Mouse (Mus musculus): ENCODE data around the gene Cdc6. TPM values are rescaled to one million over a fixed set of nuclear protein-coding genes. Genes with fewer than 3 reads are reported as not detected.

Cdc6 gene
- polyA plus RNA-seq, 1 experiment, result 55.8 TPM

DNA sequence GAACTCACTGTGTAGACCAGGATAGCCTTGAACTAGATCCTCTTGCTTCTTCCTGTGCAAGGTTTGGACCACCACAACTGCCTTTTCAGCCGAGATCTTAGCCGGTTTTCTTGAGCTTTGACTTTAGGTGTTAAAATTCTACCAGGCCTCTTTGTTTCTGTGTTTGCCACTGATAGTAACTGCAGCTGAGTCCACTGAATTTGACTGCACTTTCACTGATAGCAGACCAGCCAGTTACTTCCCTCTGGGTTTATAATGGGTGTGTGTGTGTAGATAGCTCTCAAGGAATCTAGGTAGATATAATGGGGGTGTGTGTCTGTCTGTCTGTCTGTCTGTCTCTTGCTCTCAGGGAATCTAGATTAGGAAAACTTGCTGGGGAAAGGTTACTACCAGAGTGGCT, 3.0 kb upstream of the Cdc6 start:
- H3K4me3 ChIP-seq (ENCODE audit: low read depth, low read length), result no peak overlapping the region
- TF ChIP-seq POLR2A (IDR thresholded peaks at IDR 0.05; ENCODE audit: insufficient read depth, low read length) (no peak), CTCF (IDR thresholded peaks at IDR 0.05; ENCODE audit: low read depth, low read length) (no peak), EP300 (IDR thresholded peaks at IDR 0.05; ENCODE audit: insufficient read depth, low read depth, low read length) (no peak)
- H3K4me1 ChIP-seq (ENCODE audit: control insufficient read depth, insufficient read depth, low read length), result peaks cover 7% of the 10 kb centered on the region
- H3K9me3 ChIP-seq (replicated peaks; ENCODE audit: control insufficient read depth, insufficient read depth, low read length, poor library complexity, severe bottlenecking), result no peaks in the 10 kb centered on the region
- H3K27me3 ChIP-seq (ENCODE audit: control insufficient read depth, insufficient read depth, low read length, poor library complexity, severe bottlenecking), result no peaks in the 10 kb centered on the region
- H3K27ac ChIP-seq (ENCODE audit: insufficient read depth, low read length), result peak overlapping the region; percentile 37
- peaks cover 14% of the 10 kb centered on the region for H3K36me3 ChIP-seq (ENCODE audit: control insufficient read depth, insufficient read depth, low read length, poor library complexity, severe bottlenecking)
- H3K9ac ChIP-seq (ENCODE audit: low read depth, poor library complexity, severe bottlenecking), result peak overlapping the region; percentile 30; the same call in 1 of the 2 replicates

DNA sequence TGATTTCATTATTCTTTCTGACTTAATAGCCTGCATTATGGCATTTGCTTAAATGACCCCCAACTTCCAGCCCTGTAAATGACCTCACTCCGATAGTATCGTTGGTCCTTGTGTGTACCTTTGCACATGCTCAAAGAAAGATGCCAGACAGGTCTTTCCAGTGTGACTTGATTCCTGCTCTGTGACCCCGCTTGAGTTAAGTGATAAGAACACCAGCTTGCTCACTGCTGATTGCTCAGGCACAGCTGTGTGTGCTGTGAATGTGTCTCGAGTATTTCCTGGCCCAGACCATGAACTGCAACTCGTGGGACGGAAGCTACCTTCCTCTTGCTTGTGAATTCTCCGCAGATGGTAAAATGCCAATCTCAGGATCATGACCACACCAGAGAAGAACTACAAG, 2.6 kb upstream of the Cdc6 start:
- Histone ChIP-seq H3K36me3 (ENCODE audit: control insufficient read depth, insufficient read depth, low read length, poor library complexity, severe bottlenecking) (peaks cover 14% of the 10 kb centered on the region), H3K27ac (ENCODE audit: insufficient read depth, low read length) (peak overlapping the region; percentile 14; the same call in 1 of the 2 replicates), H3K9me3 (replicated peaks; ENCODE audit: control insufficient read depth, insufficient read depth, low read length, poor library complexity, severe bottlenecking) (no peaks in the 10 kb centered on the region), H3K4me3 (ENCODE audit: low read depth, low read length) (no peak overlapping the region), H3K4me1 (ENCODE audit: control insufficient read depth, insufficient read depth, low read length) (peaks cover 7% of the 10 kb centered on the region), H3K9ac (ENCODE audit: low read depth, poor library complexity, severe bottlenecking) (no peak overlapping the region), H3K27me3 (ENCODE audit: control insufficient read depth, insufficient read depth, low read length, poor library complexity, severe bottlenecking) (no peaks in the 10 kb centered on the region)
- no peak for TF ChIP-seq EP300 (IDR thresholded peaks at IDR 0.05; ENCODE audit: insufficient read depth, low read depth, low read length)
- TF ChIP-seq CTCF (IDR thresholded peaks at IDR 0.05; ENCODE audit: low read depth, low read length), result no peak
- TF ChIP-seq POLR2A (IDR thresholded peaks at IDR 0.05; ENCODE audit: insufficient read depth, low read length), result no peak

DNA sequence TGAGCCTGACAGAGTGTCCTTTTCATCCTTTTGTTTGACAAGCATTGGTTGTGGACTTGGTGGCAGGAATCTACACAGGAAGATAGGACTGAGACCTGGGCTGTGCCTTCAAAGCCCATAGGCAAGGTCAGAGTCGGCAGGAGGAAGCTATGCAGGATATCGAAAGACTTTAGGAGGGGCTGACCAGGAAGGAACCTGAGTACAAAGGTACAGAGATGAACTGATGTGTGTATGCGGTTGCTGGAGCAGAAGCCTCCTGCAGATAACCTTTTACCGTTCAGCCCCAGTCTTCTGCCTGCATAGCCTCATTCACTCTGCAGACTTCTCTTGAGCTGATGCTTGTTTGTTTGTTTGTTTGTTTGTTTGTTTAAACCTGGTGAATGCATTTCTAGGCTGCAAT, 2.0 kb upstream of the Cdc6 start:
- Histone ChIP-seq H3K4me3 (ENCODE audit: low read depth, low read length) (no peak overlapping the region), H3K27me3 (ENCODE audit: control insufficient read depth, insufficient read depth, low read length, poor library complexity, severe bottlenecking) (no peaks in the 10 kb centered on the region), H3K27ac (ENCODE audit: insufficient read depth, low read length) (peak overlapping the region; percentile 14; the same call in 1 of the 2 replicates), H3K9ac (ENCODE audit: low read depth, poor library complexity, severe bottlenecking) (no peak overlapping the region), H3K36me3 (ENCODE audit: control insufficient read depth, insufficient read depth, low read length, poor library complexity, severe bottlenecking) (peaks cover 20% of the 10 kb centered on the region), H3K4me1 (ENCODE audit: control insufficient read depth, insufficient read depth, low read length) (peaks cover 7% of the 10 kb centered on the region), H3K9me3 (replicated peaks; ENCODE audit: control insufficient read depth, insufficient read depth, low read length, poor library complexity, severe bottlenecking) (no peaks in the 10 kb centered on the region)
- no peak for TF ChIP-seq EP300 (IDR thresholded peaks at IDR 0.05; ENCODE audit: insufficient read depth, low read depth, low read length)
- TF ChIP-seq CTCF (IDR thresholded peaks at IDR 0.05; ENCODE audit: low read depth, low read length), result no peak
- no peak for TF ChIP-seq POLR2A (IDR thresholded peaks at IDR 0.05; ENCODE audit: insufficient read depth, low read length)

DNA sequence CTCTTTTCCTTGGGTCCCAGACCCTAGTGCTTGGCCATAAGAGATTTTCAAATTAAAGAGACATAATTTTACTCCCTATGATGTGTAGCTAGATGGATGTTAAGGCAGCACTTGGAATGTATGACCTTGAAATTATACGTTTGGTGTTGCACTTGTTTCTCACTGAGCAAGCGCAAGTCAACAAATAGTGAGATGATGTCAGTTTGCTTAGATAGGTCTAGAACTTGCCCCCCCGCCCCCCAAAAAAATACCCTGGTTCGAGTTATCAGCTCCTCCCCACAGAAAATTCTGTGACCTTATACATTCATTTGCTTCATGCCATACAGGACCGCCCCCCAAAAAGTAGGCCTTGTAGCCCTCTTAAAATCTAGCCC, 551 bp upstream of the Cdc6 start:
- H3K27me3 ChIP-seq (ENCODE audit: control insufficient read depth, insufficient read depth, low read length, poor library complexity, severe bottlenecking), result no peaks in the 10 kb centered on the region
- TF ChIP-seq POLR2A (IDR thresholded peaks at IDR 0.05; ENCODE audit: insufficient read depth, low read length) (no peak), EP300 (IDR thresholded peaks at IDR 0.05; ENCODE audit: insufficient read depth, low read depth, low read length) (no peak), CTCF (IDR thresholded peaks at IDR 0.05; ENCODE audit: low read depth, low read length) (no peak)
- H3K9me3 ChIP-seq (replicated peaks; ENCODE audit: control insufficient read depth, insufficient read depth, low read length, poor library complexity, severe bottlenecking), result no peaks in the 10 kb centered on the region
- H3K4me3 ChIP-seq (ENCODE audit: low read depth, low read length), result peak overlapping the region; percentile 31; the same call in 1 of the 2 replicates
- H3K36me3 ChIP-seq (ENCODE audit: control insufficient read depth, insufficient read depth, low read length, poor library complexity, severe bottlenecking), result peaks cover 31% of the 10 kb centered on the region
- peaks cover 7% of the 10 kb centered on the region for H3K4me1 ChIP-seq (ENCODE audit: control insufficient read depth, insufficient read depth, low read length)
- no peak overlapping the region for H3K27ac ChIP-seq (ENCODE audit: insufficient read depth, low read length)
- H3K9ac ChIP-seq (ENCODE audit: low read depth, poor library complexity, severe bottlenecking), result peak overlapping the region; percentile 21; the same call in 1 of the 2 replicates

DNA sequence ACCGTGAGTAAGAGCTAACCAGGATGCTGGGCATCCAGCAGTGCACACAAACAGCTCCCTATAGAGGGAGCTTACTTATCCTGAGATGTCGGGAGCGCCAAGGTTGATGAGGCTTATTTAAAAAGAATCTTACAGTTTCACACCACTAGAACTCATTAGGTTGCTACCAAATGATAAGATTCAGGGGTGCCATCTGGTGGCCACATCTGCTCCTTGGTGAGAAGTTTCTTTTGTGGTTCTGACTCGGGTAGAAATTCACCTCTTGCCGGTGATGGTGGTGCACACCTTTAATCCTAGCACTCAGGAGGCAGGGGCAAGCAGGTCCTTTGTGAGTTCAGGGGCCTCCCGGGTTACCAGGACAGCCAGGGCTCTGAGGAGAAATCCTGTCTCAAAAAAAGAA, 2.1 kb downstream of the Cdc6 start:
- no peak overlapping the region for H3K27ac ChIP-seq (ENCODE audit: insufficient read depth, low read length)
- H3K9ac ChIP-seq (ENCODE audit: low read depth, poor library complexity, severe bottlenecking), result peak overlapping the region; percentile 60
- H3K4me3 ChIP-seq (ENCODE audit: low read depth, low read length), result peak overlapping the region; percentile 17
- no peaks in the 10 kb centered on the region for H3K9me3 ChIP-seq (replicated peaks; ENCODE audit: control insufficient read depth, insufficient read depth, low read length, poor library complexity, severe bottlenecking)
- H3K27me3 ChIP-seq (ENCODE audit: control insufficient read depth, insufficient read depth, low read length, poor library complexity, severe bottlenecking), result no peaks in the 10 kb centered on the region
- H3K4me1 ChIP-seq (ENCODE audit: control insufficient read depth, insufficient read depth, low read length), result peaks cover 7% of the 10 kb centered on the region
- peaks cover 55% of the 10 kb centered on the region for H3K36me3 ChIP-seq (ENCODE audit: control insufficient read depth, insufficient read depth, low read length, poor library complexity, severe bottlenecking)
- TF ChIP-seq CTCF (IDR thresholded peaks at IDR 0.05; ENCODE audit: low read depth, low read length) (peak; percentile 37), EP300 (IDR thresholded peaks at IDR 0.05; ENCODE audit: insufficient read depth, low read depth, low read length) (no peak)

DNA sequence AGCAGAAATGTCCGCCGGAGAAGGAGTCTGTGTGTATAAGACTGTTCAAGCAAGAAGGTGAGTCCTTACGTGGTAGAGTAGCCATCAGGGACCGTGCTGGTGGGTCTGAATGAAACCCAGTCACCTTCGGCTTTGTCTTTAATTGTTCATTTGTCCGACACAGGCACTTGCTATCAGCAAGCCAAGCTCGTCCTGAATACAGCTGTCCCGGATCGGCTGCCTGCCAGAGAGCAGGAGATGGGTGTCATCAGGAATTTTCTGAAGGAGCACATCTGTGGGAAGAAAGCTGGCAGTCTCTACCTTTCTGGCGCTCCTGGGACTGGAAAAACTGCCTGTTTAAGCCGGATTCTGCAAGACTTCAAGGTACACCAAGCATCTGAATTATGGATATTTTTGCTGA, 2.8 kb downstream of the Cdc6 start:
- Histone ChIP-seq H3K4me3 (ENCODE audit: low read depth, low read length) (no peak overlapping the region), H3K27ac (ENCODE audit: insufficient read depth, low read length) (no peak overlapping the region), H3K9ac (ENCODE audit: low read depth, poor library complexity, severe bottlenecking) (no peak overlapping the region), H3K36me3 (ENCODE audit: control insufficient read depth, insufficient read depth, low read length, poor library complexity, severe bottlenecking) (peaks cover 61% of the 10 kb centered on the region), H3K27me3 (ENCODE audit: control insufficient read depth, insufficient read depth, low read length, poor library complexity, severe bottlenecking) (no peaks in the 10 kb centered on the region), H3K9me3 (replicated peaks; ENCODE audit: control insufficient read depth, insufficient read depth, low read length, poor library complexity, severe bottlenecking) (no peaks in the 10 kb centered on the region), H3K4me1 (ENCODE audit: control insufficient read depth, insufficient read depth, low read length) (peaks cover 5% of the 10 kb centered on the region)
- TF ChIP-seq EP300 (IDR thresholded peaks at IDR 0.05; ENCODE audit: insufficient read depth, low read depth, low read length) (no peak), POLR2A (IDR thresholded peaks at IDR 0.05; ENCODE audit: insufficient read depth, low read length) (no peak), CTCF (IDR thresholded peaks at IDR 0.05; ENCODE audit: low read depth, low read length) (no peak)

All from ES-Bruce4 (cell line).